Mouse (Mus musculus): ENCODE data around the gene Arl6. TPM values are rescaled to one million over a fixed set of nuclear protein-coding genes. Genes with fewer than 3 reads are reported as not detected.

Arl6 gene
- polyA plus RNA-seq (2014; fragmentation: Nextera tagmentation; extraction: Ambion mirVana) = 31.2 and 32.3 TPM in 2 replicates

- Histone ChIP-seq H3K4me3 (ENCODE audit: low read depth, low read length) (peak within 1 kb of the TSS; percentile 58), H3K9me3 (ENCODE audit: control insufficient read depth, low read depth, low read length) (no peaks in the 10 kb centered on the region), H3K27ac (ENCODE audit: low read length) (peak within 1 kb of the TSS; percentile 95), H3K36me3 (ENCODE audit: control insufficient read depth, insufficient read depth, low read length) (no peaks in the 10 kb centered on the region), H3K4me2 (replicated peaks; ENCODE audit: low read depth, low read length) (peak within 1 kb of the TSS; percentile 78), H3K9ac (replicated peaks; ENCODE audit: low read depth, low read length) (peak within 1 kb of the TSS; percentile 53), H3K4me1 (ENCODE audit: control insufficient read depth, insufficient read depth, low read length) (0 out of 2 replicates have a peak, but pooled peaks cover 3% of the 10 kb centered on the region), H3K27me3 (ENCODE audit: control insufficient read depth, insufficient read depth, low read length) (no peaks in the 10 kb centered on the region)
- WGBS = under 1% methylated on average over 46 of the region's 46 CpGs
- ATAC-seq (ENCODE audit: insufficient number of reproducible peaks, insufficient read depth, low FRiP score, low read depth) = peak; percentile 96
These were observed at the start of gene Arl6 for GRCm38 (mm10) chr16:59639102-59639691. Gene Arl6 (minus strand): TSS chr16:59639391.

- 74% methylated on average over 5 of the region's 5 CpGs for WGBS
- Histone ChIP-seq H3K27me3 (ENCODE audit: control insufficient read depth, insufficient read depth, low read length) (no peaks in the 10 kb centered on the region), H3K4me1 (ENCODE audit: control insufficient read depth, insufficient read depth, low read length) (no peaks in the 10 kb centered on the region), H3K9me3 (ENCODE audit: control insufficient read depth, low read depth, low read length) (no peaks in the 10 kb centered on the region), H3K27ac (ENCODE audit: low read length) (no peak overlapping the region), H3K9ac (replicated peaks; ENCODE audit: low read depth, low read length) (no peak overlapping the region), H3K36me3 (ENCODE audit: control insufficient read depth, insufficient read depth, low read length) (no peaks in the 10 kb centered on the region), H3K4me2 (replicated peaks; ENCODE audit: low read depth, low read length) (no peak overlapping the region), H3K4me3 (ENCODE audit: low read depth, low read length) (no peak overlapping the region)
- no peak for ATAC-seq (ENCODE audit: insufficient number of reproducible peaks, insufficient read depth, low FRiP score, low read depth)
These were observed 45.9 kb upstream of the Arl6 start for GRCm38 (mm10) chr16:59685135-59685534.

GRCm38 (mm10) chr16:59683434-59683833 lies 44.2 kb upstream of the Arl6 start:
- Histone ChIP-seq H3K36me3 (ENCODE audit: control insufficient read depth, insufficient read depth, low read length) (no peaks in the 10 kb centered on the region), H3K9ac (replicated peaks; ENCODE audit: low read depth, low read length) (no peak overlapping the region), H3K4me2 (replicated peaks; ENCODE audit: low read depth, low read length) (no peak overlapping the region), H3K27ac (ENCODE audit: low read length) (no peak overlapping the region), H3K9me3 (ENCODE audit: control insufficient read depth, low read depth, low read length) (no peaks in the 10 kb centered on the region), H3K4me3 (ENCODE audit: low read depth, low read length) (no peak overlapping the region), H3K4me1 (ENCODE audit: control insufficient read depth, insufficient read depth, low read length) (no peaks in the 10 kb centered on the region), H3K27me3 (ENCODE audit: control insufficient read depth, insufficient read depth, low read length) (no peaks in the 10 kb centered on the region)
- WGBS = 6% methylated on average over 8 of the region's 8 CpGs
- ATAC-seq (ENCODE audit: insufficient number of reproducible peaks, insufficient read depth, low FRiP score, low read depth) = 0 out of 2 replicates have a peak, but pooled peaks have one; percentile 77

- Histone ChIP-seq H3K4me3 (ENCODE audit: low read depth, low read length) (no peak overlapping the region), H3K36me3 (ENCODE audit: control insufficient read depth, insufficient read depth, low read length) (no peaks in the 10 kb centered on the region), H3K27ac (ENCODE audit: low read length) (no peak overlapping the region), H3K4me1 (ENCODE audit: control insufficient read depth, insufficient read depth, low read length) (no peaks in the 10 kb centered on the region), H3K4me2 (replicated peaks; ENCODE audit: low read depth, low read length) (no peak overlapping the region), H3K27me3 (ENCODE audit: control insufficient read depth, insufficient read depth, low read length) (no peaks in the 10 kb centered on the region), H3K9me3 (ENCODE audit: control insufficient read depth, low read depth, low read length) (no peaks in the 10 kb centered on the region), H3K9ac (replicated peaks; ENCODE audit: low read depth, low read length) (no peak overlapping the region)
- ATAC-seq (ENCODE audit: insufficient number of reproducible peaks, insufficient read depth, low FRiP score, low read depth) = peak; percentile 56; the same call in 1 of the 2 replicates
- 74% methylated on average over 8 of the region's 8 CpGs for WGBS
These were observed 43.2 kb upstream of the Arl6 start for GRCm38 (mm10) chr16:59682216-59682891.

- H3K9me3 ChIP-seq (ENCODE audit: control insufficient read depth, low read depth, low read length) = no peaks in the 10 kb centered on the region
- H3K9ac ChIP-seq (replicated peaks; ENCODE audit: low read depth, low read length) = no peak overlapping the region
- ATAC-seq (ENCODE audit: insufficient number of reproducible peaks, insufficient read depth, low FRiP score, low read depth) = no peak
- no peak overlapping the region for H3K4me3 ChIP-seq (ENCODE audit: low read depth, low read length)
- WGBS = 87% methylated on average over 2 of the region's 2 CpGs
- H3K4me2 ChIP-seq (replicated peaks; ENCODE audit: low read depth, low read length) = no peak overlapping the region
- no peaks in the 10 kb centered on the region for H3K36me3 ChIP-seq (ENCODE audit: control insufficient read depth, insufficient read depth, low read length)
- H3K27me3 ChIP-seq (ENCODE audit: control insufficient read depth, insufficient read depth, low read length) = no peaks in the 10 kb centered on the region
- no peak overlapping the region for H3K27ac ChIP-seq (ENCODE audit: low read length)
- no peaks in the 10 kb centered on the region for H3K4me1 ChIP-seq (ENCODE audit: control insufficient read depth, insufficient read depth, low read length)
These were observed 27.7 kb upstream of the Arl6 start for GRCm38 (mm10) chr16:59666938-59667337.

GRCm38 (mm10) chr16:59643766-59644165 lies 4.6 kb upstream of the Arl6 start:
- H3K36me3 ChIP-seq (ENCODE audit: control insufficient read depth, insufficient read depth, low read length) = no peaks in the 10 kb centered on the region
- H3K4me3 ChIP-seq (ENCODE audit: low read depth, low read length) = no peak overlapping the region
- no peak for ATAC-seq (ENCODE audit: insufficient number of reproducible peaks, insufficient read depth, low FRiP score, low read depth)
- 71% methylated on average over 2 of the region's 2 CpGs for WGBS
- no peak overlapping the region for H3K9ac ChIP-seq (replicated peaks; ENCODE audit: low read depth, low read length)
- no peaks in the 10 kb centered on the region for H3K27me3 ChIP-seq (ENCODE audit: control insufficient read depth, insufficient read depth, low read length)
- no peak overlapping the region for H3K4me2 ChIP-seq (replicated peaks; ENCODE audit: low read depth, low read length)
- no peak overlapping the region for H3K27ac ChIP-seq (ENCODE audit: low read length)
- no peaks in the 10 kb centered on the region for H3K4me1 ChIP-seq (ENCODE audit: control insufficient read depth, insufficient read depth, low read length)
- H3K9me3 ChIP-seq (ENCODE audit: control insufficient read depth, low read depth, low read length) = no peaks in the 10 kb centered on the region

- 82% methylated on average over 3 of the region's 3 CpGs for WGBS
- Histone ChIP-seq H3K9me3 (ENCODE audit: control insufficient read depth, low read depth, low read length) (no peaks in the 10 kb centered on the region), H3K4me2 (replicated peaks; ENCODE audit: low read depth, low read length) (no peak overlapping the region; the same call in 1 of the 2 replicates), H3K36me3 (ENCODE audit: control insufficient read depth, insufficient read depth, low read length) (no peaks in the 10 kb centered on the region), H3K9ac (replicated peaks; ENCODE audit: low read depth, low read length) (no peak overlapping the region), H3K27me3 (ENCODE audit: control insufficient read depth, insufficient read depth, low read length) (no peaks in the 10 kb centered on the region), H3K4me3 (ENCODE audit: low read depth, low read length) (no peak overlapping the region), H3K4me1 (ENCODE audit: control insufficient read depth, insufficient read depth, low read length) (0 out of 2 replicates have a peak, but pooled peaks cover 3% of the 10 kb centered on the region), H3K27ac (ENCODE audit: low read length) (no peak overlapping the region; the same call in 1 of the 2 replicates)
- ATAC-seq (ENCODE audit: insufficient number of reproducible peaks, insufficient read depth, low FRiP score, low read depth) = no peak
These were observed 794 bp upstream of the Arl6 start for GRCm38 (mm10) chr16:59639985-59640384.

- ATAC-seq (ENCODE audit: insufficient number of reproducible peaks, insufficient read depth, low FRiP score, low read depth) = no peak
- H3K9ac ChIP-seq (replicated peaks; ENCODE audit: low read depth, low read length) = no peak overlapping the region
- no peak overlapping the region for H3K4me2 ChIP-seq (replicated peaks; ENCODE audit: low read depth, low read length)
- 89% methylated on average over 2 of the region's 2 CpGs for WGBS
- no peaks in the 10 kb centered on the region for H3K9me3 ChIP-seq (ENCODE audit: control insufficient read depth, low read depth, low read length)
- no peak overlapping the region for H3K4me3 ChIP-seq (ENCODE audit: low read depth, low read length)
- 0 out of 2 replicates have a peak, but pooled peaks cover 3% of the 10 kb centered on the region for H3K4me1 ChIP-seq (ENCODE audit: control insufficient read depth, insufficient read depth, low read length)
- no peak overlapping the region for H3K27ac ChIP-seq (ENCODE audit: low read length)
- no peaks in the 10 kb centered on the region for H3K27me3 ChIP-seq (ENCODE audit: control insufficient read depth, insufficient read depth, low read length)
- H3K36me3 ChIP-seq (ENCODE audit: control insufficient read depth, insufficient read depth, low read length) = no peaks in the 10 kb centered on the region
These were observed 4.6 kb downstream of the Arl6 start for GRCm38 (mm10) chr16:59634598-59634997.
